Mouse (Mus musculus) layer of hippocampus, postnatal 36 days (tissue): ENCODE data around the gene Gjb6. TPM values are rescaled to one million over a fixed set of nuclear protein-coding genes. Genes with fewer than 3 reads are reported as not detected.

Source experiments
- DNase-seq, 2 experiments: peaks; one replicate each; pipeline ENCODE4 v3.0.0; 2022
- total RNA-seq, 2 experiments: library from RNA; stranded (reverse); gene quantifications; 2 replicates each; pipeline ENCODE4 v1.2.3; 2021

Gjb6 gene
- total RNA-seq, 2 experiments from 2014 or later, result 87.4 to 111 TPM

- no peak for DNase-seq
These were observed 49.2 kb downstream of the Gjb6 start for GRCm38 (mm10) chr14:57084180-57084668.

DNA sequence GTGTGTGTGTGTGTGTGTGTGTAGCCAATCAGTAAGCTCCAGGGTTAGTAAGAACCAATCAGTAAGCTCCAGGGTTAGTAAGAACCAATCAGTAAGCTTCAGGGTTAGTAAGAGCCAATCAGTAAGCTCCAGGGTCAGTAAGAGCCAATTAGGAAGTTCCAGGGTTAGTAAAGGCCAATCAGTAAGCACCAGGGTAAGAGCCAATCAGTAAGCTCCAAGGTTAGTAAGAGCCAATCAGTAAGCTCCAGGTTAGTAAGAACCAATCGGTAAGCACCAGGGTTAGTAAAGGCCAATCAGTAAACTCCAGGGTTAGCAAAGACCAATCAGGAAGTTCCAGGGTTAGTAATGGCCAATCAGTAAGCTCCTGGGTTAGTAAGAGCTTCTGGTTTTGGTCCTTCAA lies 50.5 kb downstream of the Gjb6 start:
- no peak for DNase-seq

GRCm38 (mm10) chr14:57075537-57075936 lies 57.9 kb downstream of the Gjb6 start:
- no peak for DNase-seq

Other genes with a start within 250 kb of the Gjb6 start
- gene Zmym2, start 247.0 kb downstream of the Gjb6 start, total RNA-seq, result 100 to 1,000 TPM in 1 of 2 experiments, 10 to 100 TPM in 1; 95.1 to 101 TPM
- gene Gja3, start 75.5 kb downstream of the Gjb6 start, total RNA-seq, result 1 to 10 TPM in 1 of 2 experiments, under 1 TPM in 1; 0.30 to 1.0 TPM
- 1 to 10 TPM; 5.3 to 6.1 TPM for gene Gjb2, start 28.9 kb downstream of the Gjb6 start, total RNA-seq
- 1 to 10 TPM in 1 of 2 experiments, under 1 TPM in 1; 0.58 to 1.3 TPM for gene Gm4491, start 17.7 kb downstream of the Gjb6 start, total RNA-seq